Mouse (Mus musculus) 3134 (cell line): Measurements from ENCODE around the gene Capg.

Source experiments
- DNase-seq: peaks from one replicate; pipeline ENCODE4 v3.0.0-alpha.2; 2011; ENCODE audit warnings: low spot score; ENCODE audit not compliant: insufficient read length; ENCODE audit errors: extremely low read depth

The Capg gene

DNA sequence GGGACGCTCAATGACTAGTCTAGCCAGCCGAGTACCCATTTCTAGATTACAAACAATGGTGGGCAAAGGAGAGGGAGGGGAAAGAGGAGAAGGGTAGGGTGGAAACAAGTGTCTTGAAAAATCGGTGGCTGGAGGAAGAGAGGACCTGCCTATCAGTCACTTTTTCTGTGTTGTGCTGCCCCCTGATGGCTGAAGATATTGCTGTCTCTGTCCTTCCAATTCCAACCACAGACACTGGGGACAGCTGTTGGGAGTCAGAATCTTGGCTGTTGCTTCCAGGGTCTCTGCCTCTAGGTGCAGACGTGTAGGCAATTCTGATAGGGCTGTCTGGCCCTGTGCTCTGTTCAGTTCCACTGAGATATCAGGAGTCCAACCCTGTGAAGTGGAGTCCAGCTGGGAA, 21.9 kb downstream of the Capg start:
- peak; percentile 30 for DNase-seq

DNA sequence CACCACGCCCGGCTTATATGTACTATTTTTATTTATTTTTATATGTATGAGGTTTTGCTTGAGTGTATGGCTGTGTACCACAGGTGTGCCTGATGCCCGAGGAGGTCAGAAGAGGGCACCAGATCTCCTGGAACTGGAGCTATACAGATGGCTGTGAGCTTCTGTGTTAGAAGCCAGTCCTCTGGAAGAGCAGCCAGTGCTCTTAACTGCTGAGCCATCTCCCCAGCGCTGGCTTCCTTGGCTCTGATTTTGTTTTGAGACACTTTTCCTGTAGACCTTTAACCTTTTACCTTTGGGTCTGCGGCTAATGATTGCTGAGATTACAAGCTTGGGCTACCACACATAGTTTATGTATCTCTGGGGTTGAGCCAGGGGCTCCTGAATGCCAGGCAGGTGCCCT, 23.3 kb downstream of the Capg start:
- DNase-seq: no peak

DNA sequence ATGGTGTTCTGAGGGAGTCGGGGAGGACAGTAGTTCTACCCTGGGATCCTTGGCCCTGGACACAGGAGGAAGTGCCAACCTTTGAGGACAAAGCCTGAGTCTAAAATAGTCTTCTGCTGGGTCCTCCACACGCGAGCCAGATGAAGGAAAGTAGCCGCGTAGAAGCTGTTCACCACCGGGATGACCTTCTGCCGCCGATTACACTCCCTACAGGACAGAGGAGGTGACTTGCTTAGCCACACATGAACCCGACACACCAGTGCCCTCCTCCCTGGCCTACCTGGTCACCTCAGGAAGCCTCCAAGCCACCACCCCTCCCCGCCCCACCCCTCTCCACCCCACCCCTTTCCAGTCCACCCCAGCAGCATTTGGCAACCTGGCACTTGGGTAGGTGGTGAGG, 24.5 kb downstream of the Capg start:
- no peak for DNase-seq

DNA sequence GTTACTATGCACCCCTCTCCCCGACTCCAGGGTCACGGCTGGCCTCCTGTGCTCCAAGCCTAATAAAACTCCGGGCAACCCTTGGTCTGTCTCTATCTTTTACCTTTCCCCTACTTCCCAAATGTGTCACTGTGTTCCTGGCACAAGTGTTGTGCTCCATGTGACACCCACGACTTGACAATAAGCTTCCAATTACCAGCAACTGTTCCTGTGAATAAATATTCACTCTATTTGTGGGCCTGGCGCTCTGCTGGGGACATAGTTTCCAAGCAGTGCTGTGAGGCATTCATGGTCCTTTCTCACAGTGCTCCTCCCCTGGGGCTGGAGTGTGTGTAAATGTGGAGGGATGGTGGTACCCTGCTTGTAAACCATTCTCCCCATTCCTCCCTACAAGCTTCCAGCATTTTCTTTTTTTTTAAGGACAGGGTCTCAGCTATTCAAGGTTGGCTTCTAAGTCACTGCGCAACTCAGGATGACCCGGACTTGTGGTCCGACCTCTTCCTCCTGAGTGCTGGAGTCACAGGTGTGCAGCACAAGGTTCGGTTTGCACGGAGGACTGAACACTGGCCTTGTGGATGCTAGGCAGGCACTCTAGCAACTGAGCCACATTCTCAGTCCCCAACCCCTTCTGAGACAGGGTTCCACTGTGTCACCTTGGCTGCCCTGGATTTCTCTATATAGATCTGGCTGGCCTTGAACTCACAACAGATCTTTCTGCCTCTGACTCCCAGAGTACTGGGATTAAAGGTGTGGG, 26.6 kb downstream of the Capg start:
- DNase-seq: no peak

DNA sequence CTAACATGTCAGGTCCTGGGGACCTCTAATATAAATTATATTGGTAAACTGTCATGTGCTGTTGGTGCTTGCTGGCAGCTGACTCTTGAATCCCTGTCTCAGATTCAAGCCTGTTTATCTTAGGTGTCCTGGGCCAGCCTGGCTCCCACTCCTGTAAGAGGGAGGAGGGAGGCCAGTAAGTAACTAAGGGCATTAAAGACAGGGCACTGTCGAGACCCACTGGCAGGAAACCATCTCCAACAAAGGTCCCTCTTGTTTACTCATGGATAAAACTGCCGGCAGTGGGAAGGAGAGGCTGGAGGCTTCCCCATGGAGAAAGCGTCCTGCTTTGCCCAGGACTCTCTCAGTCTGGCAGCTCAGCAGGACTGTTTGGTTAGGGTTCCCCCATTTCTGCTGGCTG, 27.6 kb downstream of the Capg start:
- DNase-seq: no peak

DNA sequence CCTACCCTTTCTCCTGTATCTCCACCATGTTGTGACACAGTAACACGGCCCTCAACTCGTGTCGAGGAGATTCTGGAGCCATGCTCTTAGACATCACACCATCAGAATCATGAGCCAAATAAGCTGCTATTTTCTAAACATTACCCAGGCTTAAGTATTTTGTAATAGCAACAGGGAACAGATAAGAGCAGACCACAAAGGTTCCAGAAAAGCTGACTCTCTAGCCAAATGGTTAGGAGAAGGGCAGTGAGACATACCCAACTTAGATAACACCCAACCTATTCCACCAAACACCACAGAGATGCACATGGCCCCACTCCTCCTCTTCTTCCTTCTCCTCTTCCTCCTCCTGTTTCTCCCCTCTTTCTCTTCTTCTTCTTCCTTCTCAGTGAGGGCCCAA, 31.9 kb downstream of the Capg start:
- no peak for DNase-seq

DNA sequence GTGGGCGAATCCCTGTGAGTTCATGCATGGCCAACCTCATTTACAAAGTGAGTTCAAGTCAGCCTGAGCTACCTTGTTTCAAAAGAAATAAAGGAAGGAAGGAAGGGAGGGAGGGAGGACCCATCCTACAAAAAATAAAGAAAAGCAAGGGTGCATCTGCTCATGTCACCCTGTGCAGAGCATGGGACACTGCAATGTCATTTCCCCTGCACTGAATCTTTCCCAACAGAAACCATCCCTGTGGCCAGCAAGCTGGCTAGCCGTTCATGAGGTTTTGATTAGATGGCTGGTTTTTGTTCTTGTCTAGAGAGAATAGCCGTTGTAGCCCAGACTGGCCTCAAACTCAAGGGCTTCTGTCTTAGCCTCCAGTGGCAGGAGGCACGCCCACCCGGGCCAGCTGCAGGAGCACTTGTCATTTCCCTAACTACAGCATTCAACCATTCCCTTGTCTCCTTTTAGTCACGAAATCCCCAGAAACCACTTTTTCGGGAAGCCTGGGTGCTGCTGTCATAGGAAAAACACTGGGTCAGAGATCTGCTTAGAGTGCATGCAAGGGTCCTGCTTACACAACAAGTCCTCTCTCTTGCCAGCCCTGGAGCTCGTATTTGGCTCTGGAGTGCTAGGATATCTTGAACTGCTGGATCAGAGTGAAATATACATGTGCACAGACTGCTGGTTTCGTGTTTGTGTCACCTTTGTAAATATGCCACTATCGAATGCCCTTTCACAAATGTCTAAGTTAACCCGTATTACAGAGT, 37.6 kb downstream of the Capg start:
- no peak for DNase-seq

DNA sequence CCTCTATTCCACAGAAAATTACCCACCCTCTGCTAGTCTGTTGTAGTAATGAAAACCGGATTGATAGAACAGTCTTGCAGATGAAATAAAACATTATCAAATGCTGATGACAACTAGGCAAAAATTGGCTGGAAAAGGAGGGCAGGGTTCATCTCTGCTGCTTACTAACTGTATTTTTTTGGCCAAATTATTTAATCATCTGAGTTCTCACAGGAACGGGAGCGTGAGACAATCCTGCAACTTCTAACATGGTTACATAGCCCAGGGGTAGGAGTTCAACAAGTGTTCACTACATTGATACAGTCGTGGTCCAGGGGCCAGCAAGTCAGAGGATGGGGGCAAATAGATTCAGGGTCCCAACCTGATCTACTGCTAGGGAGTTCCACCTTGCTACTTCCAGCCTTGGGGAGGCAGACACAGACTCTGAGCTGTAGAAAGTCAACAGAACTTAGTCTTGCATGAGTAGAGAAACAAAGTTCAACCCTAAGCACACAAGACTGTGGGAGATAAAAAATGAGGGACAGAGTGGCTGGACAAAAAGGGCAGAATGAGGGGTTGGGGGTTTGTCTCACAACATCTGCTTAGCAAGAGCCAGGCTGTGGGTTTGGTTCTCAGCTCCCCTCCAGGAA, 39.1 kb downstream of the Capg start:
- DNase-seq: no peak

DNA sequence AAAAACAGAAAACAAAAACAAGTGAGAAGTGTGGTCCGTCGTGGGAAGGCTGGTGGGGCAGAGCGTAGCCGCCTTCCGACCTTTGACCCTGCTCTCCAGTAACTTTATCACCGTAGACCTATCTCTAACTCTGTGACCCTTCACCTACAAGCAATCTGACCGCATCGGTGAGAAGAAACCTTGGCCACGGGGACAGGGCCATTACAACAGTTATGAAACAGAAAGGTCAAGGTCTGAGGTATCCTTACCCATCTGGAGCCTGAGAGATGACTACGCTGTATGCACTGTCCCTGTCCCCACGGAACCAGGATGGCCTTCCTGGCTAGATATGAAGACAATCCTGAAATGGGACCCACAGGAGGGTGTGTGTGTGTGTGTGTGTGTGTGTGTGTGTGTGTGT, 40.0 kb downstream of the Capg start:
- DNase-seq: no peak

DNA sequence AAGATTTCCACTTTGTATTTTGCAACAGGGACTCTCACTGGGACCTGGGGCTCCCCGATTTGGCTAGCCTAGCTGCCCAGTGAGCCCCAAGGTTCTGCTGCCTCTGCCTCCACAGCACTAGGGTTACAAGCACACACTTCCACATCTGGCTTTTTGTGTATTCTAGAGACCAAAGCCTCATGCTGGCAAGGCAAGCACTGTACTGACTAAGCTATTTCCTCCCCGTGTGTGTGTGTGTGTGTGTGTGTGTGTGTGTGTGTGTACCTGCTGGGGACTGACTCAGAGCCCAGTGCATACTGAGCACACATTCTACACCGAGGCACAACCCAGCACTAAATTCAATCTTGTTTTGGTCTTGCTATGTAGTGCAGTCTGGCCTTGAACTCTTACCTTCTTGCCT, 42.5 kb downstream of the Capg start:
- no peak for DNase-seq

DNA sequence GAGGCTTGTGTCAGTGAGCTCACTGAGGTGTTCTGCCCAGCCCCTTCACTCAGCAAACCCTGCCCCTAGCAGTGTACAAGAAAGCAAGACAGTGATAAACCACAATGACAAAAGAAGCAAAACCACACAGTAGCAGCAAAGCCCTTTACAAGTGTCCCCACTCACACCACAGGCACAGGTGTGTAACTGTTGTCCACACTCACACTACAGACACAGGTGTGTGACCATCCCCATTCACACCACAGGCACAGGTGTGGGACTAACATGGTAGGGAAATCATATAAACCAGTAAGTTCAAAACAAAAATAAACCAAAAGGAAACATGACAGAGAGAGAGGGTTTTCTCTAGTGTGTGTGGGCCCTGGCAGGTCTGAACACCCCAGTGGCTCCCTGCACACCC, 44.1 kb downstream of the Capg start:
- no peak for DNase-seq

DNA sequence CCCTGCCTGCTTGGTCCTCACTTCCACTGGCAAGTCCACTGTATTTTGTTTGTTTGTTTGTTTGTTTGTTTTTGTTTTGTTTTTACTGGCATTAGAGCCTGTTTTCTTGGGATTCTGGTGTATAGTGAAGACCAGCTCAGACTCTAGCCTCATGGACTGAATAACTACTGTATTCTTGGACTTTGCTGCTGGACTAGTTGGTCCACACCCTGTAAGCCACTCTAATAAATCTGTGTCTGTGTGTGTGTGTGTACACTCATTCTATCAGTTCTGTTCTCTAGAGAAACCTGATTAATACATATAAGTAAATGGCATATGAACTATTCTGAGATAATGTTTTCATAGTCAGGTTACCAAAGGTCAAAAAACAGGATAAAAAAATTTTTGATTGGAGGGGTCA, 45.9 kb downstream of the Capg start:
- DNase-seq: no peak

DNA sequence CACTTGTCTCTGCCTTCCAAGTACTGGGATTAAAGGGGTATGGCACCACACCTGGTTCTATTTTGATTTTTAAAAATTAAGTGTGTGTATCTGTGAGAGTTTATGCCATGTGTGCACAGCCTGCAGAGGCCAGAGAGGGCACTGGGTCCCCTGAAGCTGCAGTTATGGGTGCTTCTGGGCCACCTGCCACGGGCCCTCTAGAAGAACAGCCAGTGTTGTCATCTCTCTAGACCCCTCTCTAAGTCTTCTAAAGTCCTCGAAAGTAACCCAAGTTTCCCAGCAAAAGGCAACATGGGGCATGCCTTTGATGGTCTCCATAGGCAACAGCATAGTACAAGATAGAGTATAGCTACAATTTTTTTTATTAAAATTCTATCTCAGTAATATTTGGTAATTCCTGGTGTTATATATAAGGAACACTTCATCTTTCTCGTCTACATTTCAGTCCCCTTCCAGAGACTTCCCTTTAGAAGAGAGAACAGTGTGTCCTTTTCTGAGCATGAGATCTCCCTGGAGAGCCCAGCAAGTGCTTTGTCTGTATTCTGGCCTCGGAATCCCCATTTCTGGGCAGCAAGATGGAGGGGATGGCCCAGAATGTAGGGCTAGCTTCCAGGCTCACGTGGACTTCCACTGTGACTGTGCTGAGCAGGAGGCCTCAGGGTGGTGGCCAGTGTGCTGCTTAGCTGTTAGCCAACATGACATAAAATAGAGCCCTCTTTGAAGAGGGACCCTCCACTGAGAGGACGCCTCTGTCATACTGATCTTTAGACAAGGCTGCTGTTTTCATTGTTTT, 49.0 kb downstream of the Capg start:
- DNase-seq: no peak

DNA sequence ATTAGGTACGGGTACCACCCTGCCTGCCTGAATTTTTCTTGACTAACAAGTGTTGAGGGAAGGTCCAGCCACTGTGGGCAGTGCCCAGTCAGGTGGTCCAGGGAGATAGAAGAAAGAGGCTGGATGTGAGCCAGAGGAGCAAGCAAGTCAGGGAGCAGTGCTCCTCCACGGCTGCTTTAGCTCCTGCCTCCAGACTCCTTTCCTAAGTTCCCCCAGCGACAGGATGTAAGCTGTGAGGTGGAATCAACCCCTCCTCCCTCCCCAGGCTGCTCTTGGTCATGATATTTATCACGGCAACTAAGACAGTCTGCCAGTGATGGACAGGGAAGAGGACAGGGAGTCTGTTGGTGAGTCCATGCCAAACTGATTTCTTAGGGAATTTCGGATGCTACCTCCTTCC, 49.7 kb downstream of the Capg start:
- DNase-seq: no peak

DNA sequence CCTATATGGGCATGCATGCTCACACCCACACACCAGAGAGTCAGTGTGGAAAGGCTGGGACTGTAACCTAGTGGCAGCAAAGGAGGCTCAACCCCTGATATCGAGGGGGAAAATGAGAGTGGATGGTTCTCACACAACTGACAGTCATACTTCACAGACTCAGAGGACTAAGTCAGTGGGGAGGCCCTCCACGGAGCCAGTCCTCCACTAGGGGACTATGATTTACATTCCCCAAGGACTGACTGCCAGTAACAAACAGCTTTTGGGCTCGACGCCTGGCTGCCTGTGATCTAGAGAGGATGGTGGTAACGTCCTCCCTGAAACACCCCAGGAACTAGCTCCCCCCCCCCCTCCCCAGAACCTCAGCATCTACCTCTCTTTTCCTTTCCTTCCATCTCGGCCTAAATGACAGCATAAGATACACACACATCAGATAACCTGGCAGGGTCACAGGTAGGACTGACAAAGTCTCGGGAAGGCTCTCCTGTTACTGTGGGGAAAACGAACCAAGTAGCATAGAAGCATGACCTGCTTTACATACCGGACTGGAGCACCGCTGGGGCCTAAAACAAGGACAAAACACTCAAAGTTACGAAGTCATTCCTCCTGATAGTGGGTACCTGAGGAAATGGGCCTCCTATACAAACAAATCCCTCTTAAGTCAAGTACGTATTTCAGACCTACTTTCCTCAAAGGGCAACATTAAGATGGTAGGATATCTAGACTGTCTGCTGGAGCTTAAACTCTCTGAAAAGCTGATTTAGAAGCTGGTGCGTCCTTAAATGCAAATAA, 53.1 kb downstream of the Capg start:
- DNase-seq: no peak

DNA sequence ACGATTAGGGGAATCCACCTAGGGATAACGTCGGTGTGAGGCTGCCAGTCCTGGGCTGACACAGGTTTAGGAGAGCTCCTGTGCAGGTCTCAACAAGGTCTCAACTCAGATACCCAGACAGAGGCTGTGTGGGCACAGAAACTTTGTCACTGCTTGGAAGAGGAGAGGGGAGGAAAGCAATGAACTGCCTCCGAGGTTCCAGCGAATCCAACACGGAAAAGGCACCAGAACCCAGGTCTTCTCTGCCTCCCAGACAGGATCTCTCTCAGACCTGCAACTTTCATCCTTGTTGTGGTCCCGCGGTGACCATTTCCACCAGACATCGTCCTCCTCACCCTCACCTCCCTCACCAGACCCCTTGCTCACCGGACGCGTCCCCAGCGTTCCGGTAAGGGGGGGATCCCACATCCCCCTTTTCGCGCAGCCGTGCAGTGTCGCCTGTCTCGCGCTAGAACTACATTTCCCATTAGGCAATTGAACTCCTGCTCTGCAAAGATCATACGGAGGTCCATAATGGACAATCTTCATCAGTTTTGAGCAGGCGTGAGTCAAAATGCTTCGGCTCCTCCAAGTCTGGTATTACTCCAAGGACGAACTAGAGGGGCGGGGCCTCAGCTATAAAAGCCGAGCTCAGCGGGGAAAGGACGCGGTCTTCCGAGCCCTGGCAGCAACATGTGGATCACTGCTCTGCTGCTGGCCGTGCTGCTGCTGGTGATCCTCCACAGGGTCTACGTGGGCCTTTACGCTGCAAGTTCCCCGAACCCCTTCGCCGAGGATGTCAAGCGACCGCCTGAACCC, 54.0 kb downstream of the Capg start, which contains the start of the genes Elmod3 and Retsat:
Elmod3 (minus strand) TSS at position 458 of the 798 bp plus-strand sequence.
Retsat (plus strand) TSS at position 520 of the 798 bp plus-strand sequence.
- DNase-seq: peak; percentile 87

DNA sequence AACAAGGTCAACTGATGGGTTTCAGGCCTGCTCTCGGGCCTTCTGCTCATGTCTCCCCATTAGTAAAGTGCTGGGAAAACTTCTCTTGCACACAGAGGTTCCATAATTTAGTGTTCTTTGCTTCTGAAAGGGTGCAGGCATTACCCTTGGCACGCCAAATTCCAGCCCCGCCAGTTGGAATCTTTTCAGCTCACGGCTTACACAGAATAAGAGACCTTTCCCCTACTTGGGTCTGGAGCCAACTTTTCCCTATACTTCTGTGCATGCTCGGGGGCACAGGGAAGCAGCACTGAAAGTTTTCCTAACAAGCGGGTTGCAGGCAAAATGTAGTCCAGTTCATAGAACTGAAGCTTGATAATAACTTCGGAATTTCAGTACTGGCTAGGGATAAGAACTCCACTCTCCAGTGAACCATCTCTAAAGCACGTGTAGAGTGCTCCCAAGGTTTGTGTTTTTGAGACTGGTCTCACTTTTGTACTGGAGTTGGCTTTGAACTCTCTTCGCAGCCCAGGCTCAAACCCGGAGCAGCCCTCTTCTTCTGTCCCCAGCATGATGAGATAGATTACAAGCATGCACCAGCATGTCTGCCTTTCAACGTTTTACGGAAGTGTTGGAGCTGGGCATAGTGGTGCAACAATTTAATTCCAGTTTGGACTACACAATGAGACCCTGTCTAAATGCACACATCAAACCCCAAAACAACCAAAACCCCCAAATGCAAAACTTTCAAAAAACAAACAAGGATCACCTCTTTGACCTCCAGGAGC, 54.8 kb downstream of the Capg start:
- DNase-seq: no peak

DNA sequence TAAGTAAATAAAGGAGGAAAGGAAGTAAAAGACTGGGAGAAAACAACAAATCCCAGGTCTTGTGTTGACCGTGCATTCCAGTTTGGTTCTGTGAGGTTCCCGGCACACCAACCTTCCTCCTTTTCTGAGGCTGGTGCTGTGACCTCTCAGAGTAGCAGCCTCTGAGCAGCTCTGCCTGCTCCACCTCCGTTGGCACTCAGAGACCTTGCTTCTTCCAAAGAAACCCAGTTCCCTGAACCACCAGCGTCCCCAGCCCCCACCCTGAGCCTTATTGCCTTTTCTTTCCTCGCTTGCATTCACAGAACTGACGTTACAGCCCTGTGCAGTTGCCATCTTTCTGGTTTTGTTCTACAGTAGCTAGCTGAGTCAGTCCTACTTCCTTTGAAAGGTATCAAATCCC, 56.0 kb downstream of the Capg start:
- no peak for DNase-seq

DNA sequence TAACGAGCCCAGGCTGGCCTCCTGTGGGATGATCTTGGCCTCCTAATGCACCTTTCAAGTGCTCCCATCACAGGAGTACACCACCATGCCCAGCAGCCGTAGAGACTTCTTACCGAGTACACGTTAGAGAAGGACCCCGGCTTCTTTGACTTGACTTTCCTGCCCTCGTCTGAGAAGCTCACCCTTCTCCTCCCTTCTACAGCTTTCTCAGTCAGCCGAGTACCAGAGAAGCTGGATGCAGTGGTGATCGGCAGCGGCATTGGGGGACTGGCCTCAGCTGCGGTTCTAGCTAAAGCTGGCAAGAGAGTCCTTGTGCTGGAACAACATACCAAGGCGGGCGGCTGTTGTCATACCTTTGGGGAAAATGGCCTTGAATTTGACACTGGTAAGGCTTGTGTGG, 56.6 kb downstream of the Capg start:
- no peak for DNase-seq
